Mouse (Mus musculus) embryonic facial prominence, embryonic 15.5 days (tissue): ENCODE data around the gene Acot4. TPM values are rescaled to one million over a fixed set of nuclear protein-coding genes. Genes with fewer than 3 reads are reported as not detected.
A peak's percentile ranks its signal among the peaks of the same experiment; 100 is the strongest.
"Not testable (repeated sequence)": the region's sequence is repeated elsewhere in the genome, so short reads cannot be mapped to it uniquely, and the experiment has no call there.

Source experiments
- ATAC-seq: fragments of 200-750 bp; cut with Nextera tagmentation; 2 replicates; pipeline ENCODE4 v1.8.0; 2017; ENCODE audit warnings: low read depth, moderate TSS enrichment; ENCODE audit not compliant: insufficient number of reproducible peaks, low FRiP score, low TSS enrichment
- H3K27ac ChIP-seq: fragments of 300-500 bp; sonication (generic); replicated peaks from 2 replicates; pipeline ENCODE4 v1.5.1; 2015; ENCODE audit warnings: mild to moderate bottlenecking, inconsistent platforms
- H3K27me3 ChIP-seq: fragments of 300-500 bp; sonication (generic); 2 replicates; pipeline ENCODE4 v1.6.1; 2015; ENCODE audit warnings: inconsistent platforms
- H3K36me3 ChIP-seq: fragments of 300-500 bp; sonication (generic); 2 replicates; pipeline ENCODE4 v1.6.1; 2015; ENCODE audit warnings: mild to moderate bottlenecking, inconsistent platforms
- H3K4me1 ChIP-seq: fragments of 300-500 bp; sonication (generic); 2 replicates; pipeline ENCODE4 v1.6.1; 2015; ENCODE audit warnings: inconsistent platforms
- H3K4me2 ChIP-seq: fragments of 300-500 bp; sonication (generic); replicated peaks from 2 replicates; pipeline ENCODE4 v1.6.1; 2015; ENCODE audit warnings: mild to moderate bottlenecking, inconsistent platforms
- H3K4me3 ChIP-seq: fragments of 300-500 bp; sonication (generic); replicated peaks from 2 replicates; pipeline ENCODE4 v1.5.1; 2015; ENCODE audit warnings: mild to moderate bottlenecking, inconsistent platforms
- H3K9ac ChIP-seq: fragments of 300-500 bp; sonication (generic); 2 replicates; pipeline ENCODE4 v1.6.1; 2015; ENCODE audit warnings: inconsistent platforms
- H3K9me3 ChIP-seq: fragments of 300-500 bp; sonication (generic); replicated peaks from 2 replicates; pipeline ENCODE4 v1.6.1; 2016; ENCODE audit warnings: inconsistent platforms
- WGBS: fragments of 180-500 bp; shearing (Covaris S2); methylation state at CpG from one replicate; pipeline ENCODE4 v1.1.7; 2015; 5-methylcytosine and 5-hydroxymethylcytosine counted together
- polyA plus RNA-seq: library from polyadenylated mRNA; unstranded; fragments of >200 nt; fragmentation: Nextera tagmentation; extraction: Ambion mirVana; gene quantifications from 2 replicates; pipeline ENCODE4 v1.2.1, GENCODE M21; 2015

Gene Acot4
- 0.25 and 0.45 TPM in 2 replicates for polyA plus RNA-seq

GRCm38 (mm10) chr12:84038241-84038640 lies at the start of gene Acot4:
Gene Acot4 (plus strand): TSS chr12:84038379.
- peak within 1 kb of the TSS; percentile 15; the same call in 1 of the 2 replicates for H3K9ac ChIP-seq
- H3K4me1 ChIP-seq, H3K27me3 ChIP-seq, H3K9me3 ChIP-seq, ATAC-seq, H3K27ac ChIP-seq, H3K36me3 ChIP-seq: not testable (repeated sequence)
- H3K4me3 ChIP-seq: peak within 1 kb of the TSS; percentile 48
- WGBS: 3% methylated on average over 32 of the region's 32 CpGs
- H3K4me2 ChIP-seq: peak within 1 kb of the TSS; percentile 72

DNA sequence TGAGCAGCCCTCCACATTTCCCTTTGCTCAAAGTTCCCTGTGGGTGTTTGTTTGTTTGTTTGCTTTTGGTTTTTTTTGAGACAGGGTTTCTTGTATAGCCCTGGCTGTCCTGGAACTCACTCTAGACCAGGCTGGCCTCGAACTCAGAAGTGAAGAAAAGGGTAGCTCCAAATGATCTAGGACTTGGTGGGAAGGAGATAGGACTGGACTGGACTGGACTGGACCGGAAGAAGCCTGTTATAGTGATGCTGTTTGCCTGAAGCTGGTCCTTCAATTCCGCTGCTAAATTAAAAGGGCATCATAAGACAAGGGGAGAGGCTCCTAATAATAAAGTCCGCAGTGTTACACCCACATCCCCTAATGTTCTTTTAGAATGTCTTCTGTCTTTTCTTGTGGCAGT lies 49.7 kb upstream of the Acot4 start:
- no peaks in the 10 kb centered on the region for H3K9me3 ChIP-seq
- 65% methylated on average over 4 of the region's 4 CpGs for WGBS
- ATAC-seq: no peak

DNA sequence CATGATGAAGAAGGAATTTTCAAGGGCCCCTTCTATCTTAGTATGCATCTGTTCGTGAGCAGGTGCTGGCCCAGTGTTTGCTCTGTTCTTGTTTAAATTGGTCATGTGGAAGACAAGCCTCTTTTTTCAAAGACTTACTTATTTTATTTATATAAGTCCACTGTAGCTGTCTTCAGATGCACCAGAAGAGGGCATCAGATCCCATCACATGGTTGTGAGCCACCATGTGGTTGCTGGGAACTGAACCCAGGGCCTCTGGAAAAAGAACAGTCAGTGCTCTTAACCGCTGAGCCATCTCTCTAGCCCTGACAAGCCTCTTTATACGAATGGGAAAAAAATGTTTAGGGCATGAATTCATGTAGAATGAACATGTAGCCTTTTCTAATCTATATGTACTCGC lies 48.8 kb upstream of the Acot4 start:
- Histone ChIP-seq H3K27ac (no peak overlapping the region), H3K9ac (no peak overlapping the region), H3K9me3 (no peaks in the 10 kb centered on the region), H3K36me3 (0 out of 2 replicates have a peak, but pooled peaks cover 4% of the 10 kb centered on the region), H3K4me2 (no peak overlapping the region), H3K27me3 (no peaks in the 10 kb centered on the region), H3K4me3 (no peak overlapping the region), H3K4me1 (peaks cover 5% of the 10 kb centered on the region; the same call in 1 of the 2 replicates)
- 97% methylated on average over 4 of the region's 4 CpGs for WGBS
- no peak for ATAC-seq

More for the DNA sequence above, 49.7 kb upstream of the Acot4 start:
- H3K9ac ChIP-seq: peak overlapping the region; percentile 58
- H3K4me3 ChIP-seq: peak overlapping the region; percentile 67
- H3K36me3 ChIP-seq: 0 out of 2 replicates have a peak, but pooled peaks cover 3% of the 10 kb centered on the region
- no peaks in the 10 kb centered on the region for H3K27me3 ChIP-seq
- H3K4me2 ChIP-seq: peak overlapping the region; percentile 65
- H3K27ac ChIP-seq: peak overlapping the region; percentile 95
- peaks cover 5% of the 10 kb centered on the region; the same call in 1 of the 2 replicates for H3K4me1 ChIP-seq

DNA sequence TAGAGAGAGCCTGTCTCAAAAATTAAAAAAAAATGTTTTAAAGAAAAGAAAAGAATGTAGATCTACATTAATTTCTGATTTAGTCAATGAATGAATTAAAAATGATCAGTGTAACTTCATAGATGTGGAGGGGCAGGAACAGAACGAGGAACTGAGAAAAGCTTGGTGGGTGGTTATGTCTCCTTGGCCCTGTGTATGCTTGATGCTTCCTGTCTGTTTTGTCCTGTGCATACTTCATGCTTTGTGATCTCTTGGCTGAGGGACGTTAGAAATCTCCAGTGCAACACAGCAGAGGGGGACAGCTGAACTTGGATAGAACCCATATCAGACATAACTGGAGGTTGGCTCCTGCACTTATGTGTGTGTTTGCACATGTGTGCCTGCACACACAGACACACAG lies 41.0 kb upstream of the Acot4 start:
- H3K27ac ChIP-seq: no peak overlapping the region
- H3K9ac ChIP-seq: no peak overlapping the region
- 0 out of 2 replicates have a peak, but pooled peaks cover 4% of the 10 kb centered on the region for H3K36me3 ChIP-seq
- ATAC-seq: no peak
- 57% methylated on average over 2 of the region's 2 CpGs for WGBS
- no peak overlapping the region for H3K4me3 ChIP-seq
- no peaks in the 10 kb centered on the region for H3K27me3 ChIP-seq
- no peak overlapping the region for H3K4me2 ChIP-seq
- H3K9me3 ChIP-seq: no peaks in the 10 kb centered on the region; the same call in 1 of the 2 replicates
- H3K4me1 ChIP-seq: peaks cover 3% of the 10 kb centered on the region; the same call in 1 of the 2 replicates

DNA sequence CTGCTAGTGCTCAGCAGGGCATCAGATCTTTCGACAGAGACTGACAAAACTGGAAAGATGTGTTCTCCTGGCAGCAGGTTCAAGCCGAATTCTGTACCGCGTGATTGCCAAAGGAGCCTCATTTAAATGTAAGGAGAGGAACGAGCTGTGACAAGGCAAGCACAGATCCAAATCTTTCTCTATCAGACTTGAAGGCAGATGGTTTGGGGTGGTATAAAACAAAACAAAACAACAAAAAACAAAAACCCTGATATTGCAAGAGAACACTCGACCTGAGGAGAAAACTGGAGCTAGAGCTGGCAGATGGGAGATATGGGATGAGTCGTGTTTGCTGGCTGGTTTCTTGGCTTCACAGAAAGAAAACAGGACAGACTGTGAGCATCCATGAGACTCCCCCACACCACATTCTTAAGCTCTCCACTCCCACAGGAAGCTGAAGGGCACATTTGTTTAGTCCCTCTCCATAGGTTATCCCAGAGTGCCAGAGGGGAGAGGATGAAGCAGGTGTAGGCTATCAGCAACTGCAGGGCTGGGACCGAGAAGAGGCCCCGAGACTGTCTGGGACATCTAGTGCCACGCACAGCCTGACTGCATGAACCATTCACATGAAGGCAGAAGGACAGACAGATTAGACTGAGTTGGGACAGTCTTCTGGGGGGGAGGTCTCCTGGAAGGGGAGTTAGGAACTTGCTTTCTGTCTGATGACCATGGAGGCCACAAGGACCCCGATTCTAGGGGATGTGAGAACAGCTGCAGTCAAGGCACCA lies 39.7 kb upstream of the Acot4 start:
- Histone ChIP-seq H3K27ac (peak overlapping the region; percentile 66), H3K4me2 (no peak overlapping the region), H3K36me3 (0 out of 2 replicates have a peak, but pooled peaks cover under 1% of the 10 kb centered on the region), H3K4me1 (peaks cover 3% of the 10 kb centered on the region; the same call in 1 of the 2 replicates), H3K9ac (no peak overlapping the region), H3K27me3 (no peaks in the 10 kb centered on the region), H3K4me3 (no peak overlapping the region), H3K9me3 (no peaks in the 10 kb centered on the region; the same call in 1 of the 2 replicates)
- 53% methylated on average over 11 of the region's 11 CpGs for WGBS
- ATAC-seq: no peak

- not testable (repeated sequence) for H3K9ac ChIP-seq, H3K4me3 ChIP-seq, H3K4me1 ChIP-seq, ATAC-seq, H3K27me3 ChIP-seq, H3K4me2 ChIP-seq, H3K9me3 ChIP-seq, H3K36me3 ChIP-seq, H3K27ac ChIP-seq
- WGBS: 56% methylated on average over 8 of the region's 8 CpGs
These were observed 38.9 kb upstream of the Acot4 start for GRCm38 (mm10) chr12:83999237-83999636.

DNA sequence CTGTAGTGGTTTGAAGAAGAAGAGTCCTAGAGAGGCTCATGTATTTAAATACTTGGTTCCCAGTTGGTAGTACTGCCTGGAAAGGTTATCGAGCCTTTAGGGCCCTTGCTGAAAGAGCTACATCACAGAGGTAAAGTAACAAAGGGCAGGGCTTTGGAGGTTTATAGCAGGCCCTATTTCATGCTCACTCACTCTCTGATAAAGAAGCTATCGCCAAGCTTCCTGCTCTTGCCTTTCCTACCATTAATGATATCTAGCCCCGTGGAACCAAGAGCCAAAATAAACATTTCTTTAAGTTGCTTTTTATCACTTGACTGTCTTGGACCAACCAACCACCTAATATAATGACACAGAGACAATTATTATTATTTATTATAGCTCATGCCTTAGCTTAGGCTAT lies 37.8 kb upstream of the Acot4 start:
- no peak for ATAC-seq
- Histone ChIP-seq H3K36me3 (no peaks in the 10 kb centered on the region), H3K4me2 (no peak overlapping the region), H3K9ac (no peak overlapping the region), H3K27me3 (no peaks in the 10 kb centered on the region), H3K4me1 (peaks cover 3% of the 10 kb centered on the region; the same call in 1 of the 2 replicates), H3K9me3 (no peaks in the 10 kb centered on the region; the same call in 1 of the 2 replicates), H3K4me3 (no peak overlapping the region), H3K27ac (no peak overlapping the region)
- WGBS: 82% methylated on average over 3 of the region's 3 CpGs

DNA sequence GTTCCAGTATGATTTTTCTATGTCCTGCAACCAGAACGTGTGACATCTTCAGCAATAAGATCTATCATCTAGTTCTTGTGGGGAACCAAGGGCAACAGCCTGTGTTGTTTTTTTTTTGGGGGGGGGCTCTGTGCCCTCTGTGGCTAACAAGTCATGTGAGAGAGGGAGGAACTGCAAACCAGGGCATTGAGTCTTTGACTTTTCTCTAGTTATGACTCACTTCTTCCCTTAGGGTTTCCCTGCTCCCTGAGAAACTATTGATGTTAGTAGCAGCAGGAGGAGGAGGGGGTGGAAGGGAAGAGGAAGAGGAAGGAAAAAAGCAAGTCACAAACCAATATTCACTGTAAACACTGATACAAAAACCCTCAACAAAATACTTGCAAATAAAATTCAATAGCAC lies 34.3 kb upstream of the Acot4 start:
- H3K4me1 ChIP-seq: peaks cover 7% of the 10 kb centered on the region
- no peak overlapping the region for H3K4me3 ChIP-seq
- no peak overlapping the region for H3K4me2 ChIP-seq
- no peak for ATAC-seq
- H3K27ac ChIP-seq: no peak overlapping the region
- H3K9me3 ChIP-seq: no peaks in the 10 kb centered on the region; the same call in 1 of the 2 replicates
- WGBS: 78% methylated on average over 1 of the region's 1 CpGs
- no peaks in the 10 kb centered on the region for H3K27me3 ChIP-seq
- H3K9ac ChIP-seq: no peak overlapping the region
- H3K36me3 ChIP-seq: no peaks in the 10 kb centered on the region

DNA sequence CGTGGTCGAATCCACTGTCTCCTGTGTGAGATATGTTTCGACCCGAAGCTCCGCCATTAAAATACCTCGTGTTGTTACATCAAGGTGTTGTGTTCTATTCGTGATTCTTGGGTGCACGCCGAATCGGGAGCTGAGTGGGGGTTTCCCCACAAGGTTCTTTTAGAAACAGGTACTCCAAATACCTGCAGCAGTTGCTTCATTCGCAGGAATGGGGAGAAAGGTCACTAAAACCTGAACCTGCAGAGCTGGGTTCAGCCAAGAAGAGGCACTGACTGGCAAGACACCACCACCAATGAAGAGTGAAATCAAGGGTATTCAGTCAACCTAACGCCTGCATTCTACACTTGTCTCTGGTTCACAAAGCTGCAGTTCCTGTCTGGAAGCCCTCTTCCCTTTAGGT lies 29.9 kb upstream of the Acot4 start:
- Histone ChIP-seq H3K9ac (no peak overlapping the region), H3K4me3 (no peak overlapping the region), H3K9me3 (no peaks in the 10 kb centered on the region), H3K27me3 (no peaks in the 10 kb centered on the region), H3K4me1 (peaks cover 18% of the 10 kb centered on the region), H3K36me3 (no peaks in the 10 kb centered on the region), H3K27ac (no peak overlapping the region), H3K4me2 (no peak overlapping the region)
- ATAC-seq: no peak
- 85% methylated on average over 12 of the region's 12 CpGs for WGBS

DNA sequence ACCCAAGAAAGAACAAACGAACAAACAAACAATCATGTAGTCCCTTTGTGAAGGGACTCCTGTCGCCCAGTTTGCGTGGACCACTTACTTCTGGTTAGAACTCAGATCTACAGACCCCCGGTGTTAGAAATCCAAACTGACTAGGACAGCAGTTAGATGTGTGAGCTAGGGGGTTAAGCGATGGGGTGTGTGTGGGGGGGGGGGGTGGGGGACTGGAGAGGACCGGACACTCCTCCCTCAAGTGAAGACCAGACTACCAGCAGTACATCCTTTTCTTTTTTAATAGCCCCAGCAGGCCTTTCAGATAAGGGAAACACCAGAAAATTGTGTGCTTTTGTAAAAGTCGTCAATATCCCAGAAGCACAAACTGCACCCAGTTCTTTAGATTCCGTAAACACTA lies 29.4 kb upstream of the Acot4 start:
- H3K9me3 ChIP-seq: no peaks in the 10 kb centered on the region
- WGBS: 63% methylated on average over 8 of the region's 8 CpGs
- no peaks in the 10 kb centered on the region for H3K27me3 ChIP-seq
- H3K9ac ChIP-seq: no peak overlapping the region
- peaks cover 18% of the 10 kb centered on the region for H3K4me1 ChIP-seq
- no peak for ATAC-seq
- no peaks in the 10 kb centered on the region for H3K36me3 ChIP-seq
- peak overlapping the region; percentile 83 for H3K27ac ChIP-seq
- H3K4me3 ChIP-seq: peak overlapping the region; percentile 52
- peak overlapping the region; percentile 61 for H3K4me2 ChIP-seq

GRCm38 (mm10) chr12:84009171-84009965 lies 28.8 kb upstream of the Acot4 start, which contains the start of gene Acot1:
Gene Acot1 (plus strand): TSS chr12:84009490.
- peak within 1 kb of the TSS; percentile 35; the same call in 1 of the 2 replicates for H3K9ac ChIP-seq

More at GRCm38 (mm10) chr12:84009171-84009965, 28.8 kb upstream of the Acot4 start, which contains the start of gene Acot1:
- H3K9me3 ChIP-seq, H3K27me3 ChIP-seq, H3K36me3 ChIP-seq: not testable (repeated sequence)
- H3K4me3 ChIP-seq: peak within 1 kb of the TSS; percentile 52
- WGBS: under 1% methylated on average over 58 of the region's 70 CpGs
- peak within 1 kb of the TSS; percentile 83 for H3K27ac ChIP-seq
- peak; percentile 92 for ATAC-seq
- peak within 1 kb of the TSS; percentile 61 for H3K4me2 ChIP-seq
- H3K4me1 ChIP-seq: peaks cover 18% of the 10 kb centered on the region
